Mouse (Mus musculus) myocyte (in vitro differentiated cells): ENCODE results near the gene Slc24a4.
A peak's percentile ranks its signal among the peaks of the same experiment; 100 is the strongest.

Experiments
- CEBPB ChIP-seq: IDR thresholded peaks from 2 replicates; pipeline ENCODE4 v1.6.1; 2011; ENCODE audit warnings: mild to moderate bottlenecking, moderate library complexity; ENCODE audit not compliant: poor library complexity, insufficient read depth, severe bottlenecking
- E2F4 ChIP-seq: IDR thresholded peaks from one replicate; pipeline ENCODE4 v1.6.1; 2011; ENCODE audit warnings: mild to moderate bottlenecking, control low read depth, moderate library complexity; ENCODE audit not compliant: insufficient read depth
- MYOD1 ChIP-seq, 3 experiments: IDR thresholded peaks; one replicate each; pipeline ENCODE4 v1.6.1; 2011; ENCODE audit warnings: control low read depth in 2 of 3, low read depth in 2 of 3, mild to moderate bottlenecking in 2 of 3, moderate library complexity in 1 of 3; ENCODE audit not compliant: insufficient read length in 2 of 3, control insufficient read depth in 1 of 3
- POLR2A ChIP-seq: IDR thresholded peaks from one replicate; pipeline ENCODE4 v1.6.1; 2011; ENCODE audit warnings: low read depth, mild to moderate bottlenecking, control low read depth, moderate library complexity; ENCODE audit not compliant: insufficient read length
- POLR2AphosphoS2 ChIP-seq: IDR thresholded peaks from one replicate; pipeline ENCODE4 v1.6.1; 2011; ENCODE audit warnings: low read depth, control low read depth; ENCODE audit not compliant: insufficient read length
- REST ChIP-seq: IDR thresholded peaks from one replicate; pipeline ENCODE4 v1.6.1; 2011; ENCODE audit warnings: mild to moderate bottlenecking, control low read depth, moderate library complexity; ENCODE audit not compliant: insufficient read depth, insufficient read length
- SRF ChIP-seq: IDR thresholded peaks from one replicate; pipeline ENCODE4 v1.6.1; 2011; ENCODE audit warnings: low read depth; ENCODE audit not compliant: control insufficient read depth, insufficient read length
- TCF12 ChIP-seq: IDR thresholded peaks from one replicate; pipeline ENCODE4 v1.6.1; 2011; ENCODE audit warnings: mild to moderate bottlenecking, control low read depth; ENCODE audit not compliant: poor library complexity, insufficient read depth, severe bottlenecking
- TCF3 ChIP-seq: IDR thresholded peaks from one replicate; pipeline ENCODE4 v1.6.1; 2011; ENCODE audit warnings: low read depth, control low read depth; ENCODE audit not compliant: insufficient read length
- USF1 ChIP-seq: IDR thresholded peaks from one replicate; pipeline ENCODE4 v1.6.1; 2011; ENCODE audit warnings: low read depth, mild to moderate bottlenecking, control low read depth, moderate library complexity

DNA sequence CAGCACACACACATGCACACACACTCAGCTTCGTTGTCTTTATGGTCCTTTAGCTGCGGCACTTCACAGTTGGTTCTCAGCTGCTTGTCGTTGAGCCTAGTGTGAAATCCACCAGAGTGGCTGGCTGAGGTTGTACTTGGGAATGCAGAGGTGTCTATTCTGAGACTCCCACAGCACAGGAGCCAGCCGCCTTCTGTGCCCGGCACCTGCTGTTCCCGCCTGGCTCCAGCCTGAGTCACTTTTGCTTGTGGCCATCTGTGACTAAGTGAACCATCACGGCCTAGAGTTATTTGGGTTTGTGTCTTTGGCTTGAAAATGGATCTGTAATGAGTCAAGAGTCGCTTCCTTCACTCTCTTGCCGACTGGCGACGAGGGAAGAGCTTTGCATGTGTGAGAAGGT lies 62.3 kb downstream of the Slc24a4 start:
- TF ChIP-seq POLR2A, result no peak
- TF ChIP-seq E2F4, result peak; percentile 4
- TF ChIP-seq TCF12, result peak; percentile 51
- TF ChIP-seq POLR2AphosphoS2, result no peak
- peak; percentile 3 to 88 (median 83) for TF ChIP-seq MYOD1 (IDR thresholded peaks at IDR 0.05; ENCODE audit: control insufficient read depth in 1 of 3, insufficient read length in 2 of 3, low read depth in 2 of 3)
- TF ChIP-seq USF1, result no peak
- no peak for TF ChIP-seq CEBPB
- no peak for TF ChIP-seq SRF
- peak; percentile 53 for TF ChIP-seq TCF3
- no peak for TF ChIP-seq REST
